Mouse (Mus musculus): ENCODE results near the gene Pcnt. TPM values are rescaled to one million over a fixed set of nuclear protein-coding genes. Genes with fewer than 3 reads are reported as not detected.

Gene Pcnt
- 10 to 100 TPM; 22.8 to 26.6 TPM for total RNA-seq (2021)
- long read RNA-seq, experiment 1, full-length matches to known transcripts: 3 of 17 reads
- long read RNA-seq, experiment 1, partial matches to known transcripts: 7 of 17 reads
- long read RNA-seq, experiment 1, other reads (novel, unspliced or antisense): 7 of 17 reads
- long read RNA-seq, experiment 2, full-length matches to known transcripts: 6 of 19 reads
- long read RNA-seq, experiment 2, partial matches to known transcripts: 9 of 19 reads
- long read RNA-seq, experiment 2, other reads (novel, unspliced or antisense): 4 of 19 reads

DNA sequence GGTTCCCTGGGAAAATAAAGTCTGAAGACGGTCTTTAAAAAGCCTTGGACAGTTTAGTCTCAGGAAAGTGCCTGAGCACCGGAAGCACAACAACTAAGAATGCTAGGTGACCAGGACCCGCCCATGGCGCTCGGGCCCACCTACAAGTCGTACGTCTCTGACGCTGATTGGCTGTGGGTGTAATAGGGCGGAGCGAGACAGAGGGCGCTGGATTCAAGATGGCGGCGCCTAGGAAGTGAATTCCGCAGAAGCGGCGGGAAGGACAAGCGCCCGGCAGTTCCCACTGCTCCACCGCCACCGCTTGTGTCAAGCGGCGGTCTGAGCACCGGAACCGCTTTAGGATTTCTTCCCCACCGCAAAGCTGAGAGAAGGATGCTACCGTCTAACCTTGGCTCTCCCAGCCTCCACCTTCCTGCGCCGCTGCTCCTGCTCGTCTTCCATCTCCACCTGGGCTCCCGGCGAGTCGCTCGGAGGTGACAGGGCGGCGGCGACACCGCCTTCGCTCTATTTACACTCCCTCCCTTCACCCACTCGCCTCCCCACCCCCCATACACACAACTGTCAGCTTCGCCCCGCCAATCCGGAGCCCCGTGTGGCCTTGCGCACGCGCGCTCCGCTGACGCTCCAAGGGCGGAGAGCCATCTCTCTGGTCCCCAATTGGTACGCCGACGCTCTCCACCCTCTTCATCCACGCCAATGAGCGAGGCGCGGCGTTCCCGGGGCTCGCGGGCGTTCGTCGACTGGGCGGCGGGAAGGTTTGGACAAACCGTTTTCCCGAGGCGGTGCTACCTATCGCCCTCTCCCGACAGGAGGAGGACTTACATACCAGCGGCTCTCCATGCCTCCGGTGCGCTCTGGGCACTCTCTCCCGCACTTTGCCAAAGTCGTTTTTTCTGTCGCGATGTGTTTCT, at the start of gene Pcnt:
Pcnt (minus strand) TSS at position 609 of the 911 bp plus-strand sequence.
- H3K4me3 ChIP-seq: peak within 1 kb of the TSS; percentile 91
- intact Hi-C loops (cut with DNase I): loop anchor here (1.0 kb wide), 1 partner anchor 26 kb away; the partner anchor contains the start of gene Mcm3ap
- peak; percentile 85 for TF ChIP-seq CTCF (IDR thresholded peaks at IDR 0.05)
- DNase-seq (ENCODE audit: extremely low spot score in 1 of 2, low spot score in 2 of 2): peak; percentile 95 to 97
- H3K27ac ChIP-seq: peak within 1 kb of the TSS; percentile 94

DNA sequence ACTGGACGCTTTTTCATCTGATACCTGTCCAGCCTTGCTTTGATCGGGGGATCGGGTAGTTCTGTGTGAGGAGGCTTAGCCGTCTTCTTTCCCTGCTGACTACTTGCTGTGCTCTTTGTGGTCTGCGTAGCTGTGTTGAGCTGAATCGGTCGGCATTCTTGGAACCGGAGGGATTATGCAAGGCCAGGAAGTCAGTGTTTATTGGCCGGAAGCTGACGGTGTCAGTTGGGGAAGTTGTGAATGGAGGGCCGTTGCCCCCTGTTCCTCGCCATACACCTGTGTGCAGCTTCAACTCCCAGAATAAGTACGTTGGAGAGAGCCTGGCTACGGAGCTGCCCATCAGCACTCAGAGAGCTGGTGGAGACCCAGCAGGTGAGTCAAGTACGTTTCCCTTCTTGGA, 46.6 kb upstream of the Pcnt start:
- intact Hi-C loops (cut with DNase I): no loop called here
- H3K27ac ChIP-seq: no peak overlapping the region
- DNase-seq (ENCODE audit: extremely low spot score in 1 of 2, low spot score in 2 of 2): no peak
- H3K4me3 ChIP-seq: no peak overlapping the region
- no peak for TF ChIP-seq CTCF (IDR thresholded peaks at IDR 0.05)

DNA sequence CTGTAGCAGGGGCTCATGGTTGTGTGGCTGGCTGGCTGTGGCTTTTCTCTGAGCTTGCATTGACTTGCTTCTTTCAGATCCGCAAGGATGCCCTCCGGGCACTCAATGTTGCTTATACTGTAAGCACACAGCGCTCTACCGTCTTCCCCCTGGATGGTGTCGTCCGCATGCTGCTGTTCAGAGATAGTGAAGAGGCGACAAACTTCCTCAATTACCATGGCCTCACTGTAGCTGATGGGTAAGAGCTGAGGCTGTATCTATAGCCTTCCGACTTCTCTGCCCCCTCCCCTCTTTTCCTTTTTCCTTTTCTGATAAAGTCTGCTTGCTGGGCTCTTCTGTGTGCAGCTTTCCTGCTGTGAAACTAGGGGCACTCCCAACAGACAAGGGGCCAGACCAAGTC, 45.7 kb upstream of the Pcnt start:
- no peak for DNase-seq (ENCODE audit: extremely low spot score in 1 of 2, low spot score in 2 of 2)
- no peak overlapping the region for H3K27ac ChIP-seq
- H3K4me3 ChIP-seq: no peak overlapping the region
- TF ChIP-seq CTCF (IDR thresholded peaks at IDR 0.05): no peak
- intact Hi-C loops (cut with DNase I): no loop called here

DNA sequence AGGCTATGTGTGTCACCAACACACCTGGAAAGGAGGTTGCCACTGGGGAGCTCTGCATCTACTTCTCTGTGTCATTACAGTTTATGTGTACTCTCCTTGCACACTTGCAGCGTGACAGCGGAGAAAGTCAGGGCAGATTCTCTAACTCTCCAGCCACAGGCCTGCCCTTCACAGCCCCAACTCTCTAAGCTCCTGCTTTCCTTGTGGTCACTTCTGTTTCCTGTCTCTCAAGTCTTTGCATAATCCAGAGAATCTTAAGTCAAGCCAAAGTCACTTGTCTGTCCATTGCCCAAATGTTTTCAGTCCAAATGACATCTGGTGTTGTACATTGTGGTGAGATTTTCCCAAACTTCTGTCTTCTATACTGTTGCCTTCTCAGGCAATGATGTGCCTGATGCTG, 43.7 kb upstream of the Pcnt start:
- intact Hi-C loops (cut with DNase I): no loop called here
- Histone ChIP-seq H3K4me3 (no peak overlapping the region), H3K27ac (no peak overlapping the region)
- no peak for DNase-seq (ENCODE audit: extremely low spot score in 1 of 2, low spot score in 2 of 2)
- TF ChIP-seq CTCF (IDR thresholded peaks at IDR 0.05): no peak

DNA sequence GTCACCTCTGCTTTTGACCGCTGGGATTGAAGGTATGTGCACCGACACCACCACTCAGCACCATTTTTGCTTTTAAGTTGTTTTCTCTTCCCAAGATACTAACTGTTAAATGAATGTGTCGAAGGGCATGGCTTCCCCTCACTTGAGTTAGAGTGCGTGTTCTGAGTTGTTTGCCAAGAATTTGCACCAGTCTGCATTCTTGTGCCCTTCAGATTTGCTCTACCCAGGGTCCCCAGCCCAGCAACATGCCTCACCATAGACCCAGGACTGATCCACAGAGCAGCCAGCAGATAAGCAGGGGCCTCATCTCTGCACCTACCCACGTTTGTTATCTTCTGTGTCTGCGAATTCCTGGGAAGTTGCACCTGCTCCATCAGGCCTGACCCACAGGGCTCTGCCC, 38.9 kb upstream of the Pcnt start:
- H3K27ac ChIP-seq: no peak overlapping the region
- TF ChIP-seq CTCF (IDR thresholded peaks at IDR 0.05): no peak
- no peak for DNase-seq (ENCODE audit: extremely low spot score in 1 of 2, low spot score in 2 of 2)
- H3K4me3 ChIP-seq: no peak overlapping the region
- intact Hi-C loops (cut with DNase I): no loop called here

DNA sequence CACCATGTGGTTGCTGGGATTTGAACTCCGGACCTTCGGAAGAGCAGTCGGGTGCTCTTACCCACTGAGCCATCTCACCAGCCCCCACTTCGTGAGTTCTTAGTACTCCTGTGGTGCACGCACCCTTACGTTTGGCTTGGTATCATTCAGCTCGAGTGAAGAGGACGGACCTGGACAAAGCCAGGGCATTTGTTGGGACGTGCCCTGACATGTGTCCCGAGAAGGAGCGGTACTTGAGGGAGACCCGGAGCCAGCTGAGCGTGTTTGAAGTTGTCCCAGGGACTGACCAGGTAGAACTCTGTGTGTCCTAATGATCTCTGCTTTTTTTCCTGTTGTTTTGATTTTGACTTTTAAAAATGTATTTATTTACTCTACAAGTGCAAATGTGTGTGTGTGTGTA, 38.3 kb upstream of the Pcnt start:
- TF ChIP-seq CTCF (IDR thresholded peaks at IDR 0.05): no peak
- no peak for DNase-seq (ENCODE audit: extremely low spot score in 1 of 2, low spot score in 2 of 2)
- Histone ChIP-seq H3K4me3 (no peak overlapping the region), H3K27ac (no peak overlapping the region)
- intact Hi-C loops (cut with DNase I): no loop called here

DNA sequence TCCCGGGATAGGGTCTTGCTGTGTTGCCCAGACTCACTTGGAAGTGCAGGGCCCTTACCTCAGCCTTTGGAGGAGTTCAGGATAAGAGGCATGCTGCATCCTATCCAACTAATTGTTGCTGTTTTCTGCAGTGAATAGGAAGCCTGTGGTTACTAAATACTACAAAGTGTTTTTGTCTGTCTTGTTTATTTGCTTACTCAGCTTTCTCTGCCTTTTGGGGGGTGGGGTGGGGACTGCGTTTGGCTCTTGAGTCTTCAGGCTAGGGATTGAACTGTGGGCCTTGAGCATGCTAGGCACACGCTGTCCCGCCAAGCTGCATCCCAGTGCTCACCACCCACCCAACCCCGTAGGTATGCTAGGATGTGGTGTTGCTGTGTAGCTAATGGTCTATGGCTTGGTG, 31.2 kb upstream of the Pcnt start:
- no peak for TF ChIP-seq CTCF (IDR thresholded peaks at IDR 0.05)
- intact Hi-C loops (cut with DNase I): no loop called here
- no peak overlapping the region for H3K27ac ChIP-seq

DNA sequence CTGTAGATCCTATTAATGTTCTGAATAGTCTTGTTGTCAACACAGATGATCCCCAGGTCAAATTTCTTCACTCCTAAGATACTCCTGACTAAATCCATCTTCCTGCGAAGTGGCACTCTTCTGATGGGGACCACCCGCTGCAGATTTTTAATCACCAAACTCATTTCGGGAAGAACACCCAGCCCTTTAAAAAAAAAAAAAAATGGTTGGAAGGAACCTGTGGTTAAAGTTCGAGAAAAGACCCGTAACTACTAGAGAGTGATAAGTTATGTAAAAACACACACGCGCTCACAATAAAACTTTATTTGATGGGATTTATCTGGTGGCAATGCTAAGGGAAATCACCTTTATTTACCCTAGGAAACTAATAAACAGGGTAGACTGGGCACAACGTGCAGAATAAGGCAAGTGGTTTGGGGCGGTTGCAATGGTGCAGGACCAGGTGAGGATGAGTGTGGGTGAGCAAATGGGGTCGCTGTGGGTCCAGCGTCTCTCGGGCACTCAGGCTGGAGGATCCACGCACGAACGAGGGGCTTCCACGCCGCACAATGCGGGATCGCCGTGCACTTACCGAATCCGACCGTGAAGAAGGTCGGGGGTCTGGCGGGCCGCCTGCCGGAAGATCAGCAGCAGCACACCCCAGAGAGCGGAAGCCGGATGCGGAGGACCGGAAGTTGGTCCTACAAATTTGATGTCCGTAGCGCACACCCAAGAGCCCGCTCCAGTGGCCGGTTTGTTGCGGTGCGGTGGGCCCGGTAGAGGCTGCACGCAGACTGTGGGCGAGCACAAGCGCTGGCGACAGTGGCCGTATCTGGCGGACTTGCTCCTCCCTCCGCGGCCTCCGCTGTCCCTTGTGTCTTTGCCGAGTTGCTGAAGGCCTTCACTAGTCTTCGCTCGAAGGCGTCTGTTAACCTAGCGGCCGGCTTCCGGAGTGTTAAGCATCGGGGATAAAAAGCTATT, 25.9 kb upstream of the Pcnt start, which contains the start of the genes Mcm3ap and Ybey:
Mcm3ap (plus strand) TSS at position 725 of the 960 bp plus-strand sequence.
Ybey (minus strand) TSS at position 912 of the 960 bp plus-strand sequence.
- peak; percentile 59 for TF ChIP-seq CTCF (IDR thresholded peaks at IDR 0.05)
- intact Hi-C loops (cut with DNase I): loop anchor here (1.0 to 5.0 kb wide), 3 partner anchors 26 to 951 kb away; partner anchors contain the start of genes Gucd1, Pcnt and Snrpd3
- Histone ChIP-seq H3K27ac (peak within 1 kb of the TSS; percentile 92), H3K4me3 (peak within 1 kb of the TSS; percentile 57)
- DNase-seq (ENCODE audit: extremely low spot score in 1 of 2, low spot score in 2 of 2): peak; percentile 88 to 91

More for the DNA sequence above, 31.2 kb upstream of the Pcnt start:
- DNase-seq (ENCODE audit: extremely low spot score in 1 of 2, low spot score in 2 of 2): no peak
- H3K4me3 ChIP-seq: no peak overlapping the region

DNA sequence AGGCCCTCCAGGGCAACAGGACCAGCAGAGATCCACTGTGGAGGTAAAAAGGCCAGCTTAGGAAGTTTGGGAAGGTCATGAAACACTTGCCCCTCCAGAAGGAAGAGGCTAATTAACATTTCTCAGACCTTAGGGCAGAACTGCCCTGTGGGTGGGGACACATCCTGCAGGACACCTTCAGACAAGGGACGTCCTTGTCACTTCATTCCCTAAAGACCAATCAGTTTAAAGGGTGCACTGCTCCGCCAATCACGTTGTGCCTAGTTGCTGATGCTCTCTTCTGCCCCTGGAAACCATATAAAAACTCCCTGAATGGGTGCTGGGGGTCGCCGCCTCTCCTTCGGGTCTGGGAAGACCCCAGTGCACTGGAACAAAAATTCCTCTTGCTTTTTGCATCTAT, 20.1 kb upstream of the Pcnt start:
- intact Hi-C loops (cut with DNase I): no loop called here
- no peak for TF ChIP-seq CTCF (IDR thresholded peaks at IDR 0.05)

DNA sequence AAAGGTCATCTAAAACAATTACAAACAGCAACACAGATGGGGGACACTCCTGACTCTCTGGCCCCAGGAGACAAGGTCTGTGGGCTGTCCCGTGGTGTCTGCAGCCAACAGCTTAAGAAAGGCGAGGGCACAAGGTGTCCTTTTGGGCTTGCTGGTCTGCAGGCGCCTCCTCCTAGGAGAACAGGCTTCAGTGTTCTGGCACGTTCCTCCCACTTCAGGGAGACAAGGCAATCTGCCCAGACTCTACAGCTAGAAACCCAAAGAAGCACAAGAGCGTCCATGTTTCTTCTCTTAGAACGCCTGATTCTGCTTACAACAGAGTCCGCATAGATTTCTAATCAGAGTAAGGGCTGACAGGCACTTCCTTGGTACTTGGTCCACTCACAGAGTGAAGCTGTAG, 19.7 kb upstream of the Pcnt start:
- DNase-seq (ENCODE audit: extremely low spot score in 1 of 2, low spot score in 2 of 2): peak in 1 of 2 experiments; percentile 22
- Histone ChIP-seq H3K4me3 (no peak overlapping the region), H3K27ac (no peak overlapping the region; the same call in 1 of the 2 replicates)
- TF ChIP-seq CTCF (IDR thresholded peaks at IDR 0.05): no peak
- intact Hi-C loops (cut with DNase I): no loop called here

More for the DNA sequence above, 20.1 kb upstream of the Pcnt start:
- Histone ChIP-seq H3K27ac (no peak overlapping the region; the same call in 1 of the 2 replicates), H3K4me3 (no peak overlapping the region)
- no peak for DNase-seq (ENCODE audit: extremely low spot score in 1 of 2, low spot score in 2 of 2)

DNA sequence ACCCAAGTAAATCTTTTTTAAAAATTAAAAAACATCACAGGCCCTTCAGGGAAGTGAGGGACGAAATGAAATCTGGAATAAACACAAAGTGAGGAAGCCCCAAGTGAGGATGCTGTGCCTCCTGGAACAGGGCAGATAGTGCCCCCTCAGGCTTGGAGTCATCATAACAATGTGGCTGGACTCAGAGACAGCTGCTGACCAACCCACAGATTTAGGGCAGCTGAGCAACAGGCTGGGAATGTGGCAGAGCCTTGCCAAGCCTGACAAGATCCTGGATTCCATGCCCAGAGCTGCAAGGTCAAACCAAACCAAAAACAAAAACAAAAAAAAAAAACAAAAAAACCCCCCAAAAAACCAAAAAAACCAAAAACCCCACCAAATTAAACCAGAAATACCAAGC, 18.7 kb upstream of the Pcnt start:
- TF ChIP-seq CTCF (IDR thresholded peaks at IDR 0.05): no peak

More for the DNA sequence above, 18.7 kb upstream of the Pcnt start:
- no peak overlapping the region for H3K4me3 ChIP-seq
- DNase-seq (ENCODE audit: extremely low spot score in 1 of 2, low spot score in 2 of 2): no peak
- H3K27ac ChIP-seq: no peak overlapping the region
- intact Hi-C loops (cut with DNase I): no loop called here
